Mouse (Mus musculus) E14TG2a.4 (cell line): Measurements from ENCODE around the gene Poc1b.

Experiments used
- CTCF ChIP-seq: conservative IDR thresholded peaks from 2 replicates; pipeline ENCODE4 v1.5.1; 2014; ENCODE audit warnings: low read length
- NANOG ChIP-seq: IDR thresholded peaks from 2 replicates; pipeline ENCODE4 v1.6.1; 2014; ENCODE audit warnings: borderline replicate concordance, low read length, mixed read lengths

GRCm38 (mm10) chr10:99113533-99113932 lies 6.7 kb downstream of the Poc1b start:
- no peak for TF ChIP-seq CTCF
- no peak for TF ChIP-seq NANOG
